Mouse (Mus musculus): Measurements from ENCODE around the gene Hlcs.

Gene Hlcs

GRCm38 (mm10) chr16:94331233-94331885 is 18.0 kb upstream of the Hlcs start:
- peaks cover 60% of the 10 kb centered on the region for H3K27me3 ChIP-seq (ENCODE audit: insufficient read depth, low read length)
- no peak overlapping the region for H3K4me3 ChIP-seq (replicated peaks; ENCODE audit: low read length)
- H3K9me3 ChIP-seq (ENCODE audit: low read length), result no peaks in the 10 kb centered on the region
- H3K36me3 ChIP-seq (ENCODE audit: insufficient read depth, low read length), result no peaks in the 10 kb centered on the region
- TF ChIP-seq POU5F1 (IDR thresholded peaks at IDR 0.05; ENCODE audit: borderline replicate concordance, low read length), result no peak
- no peak for TF ChIP-seq CTCF (conservative IDR thresholded peaks at IDR 0.05; ENCODE audit: low read length)
- TF ChIP-seq NANOG (IDR thresholded peaks at IDR 0.05; ENCODE audit: borderline replicate concordance, low read length), result no peak
- H3K4me1 ChIP-seq (replicated peaks; ENCODE audit: low read depth, low read length), result peaks cover 25% of the 10 kb centered on the region

DNA sequence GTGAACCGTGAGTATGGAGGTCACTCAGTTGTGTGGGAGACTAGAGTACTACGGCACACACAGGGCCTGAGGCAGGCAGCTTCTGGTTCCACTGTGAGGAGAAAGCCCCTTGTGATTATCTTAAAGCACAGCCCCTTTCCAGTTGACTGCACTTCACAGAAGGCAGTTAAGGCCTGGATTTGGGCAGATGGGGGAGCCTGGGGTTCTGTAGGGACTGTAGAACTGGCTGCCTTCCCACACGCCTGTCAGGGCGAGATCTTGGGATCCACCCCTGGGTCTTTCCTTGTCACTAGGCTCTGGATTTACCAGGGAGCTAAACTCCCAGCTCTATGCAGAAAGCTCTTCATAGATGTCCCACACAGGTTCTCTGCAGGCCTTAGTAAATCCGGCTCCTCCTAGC is 17.1 kb upstream of the Hlcs start:
- Histone ChIP-seq H3K4me3 (replicated peaks; ENCODE audit: low read length) (no peak overlapping the region), H3K27me3 (ENCODE audit: insufficient read depth, low read length) (peaks cover 64% of the 10 kb centered on the region), H3K4me1 (replicated peaks; ENCODE audit: low read depth, low read length) (peaks cover 19% of the 10 kb centered on the region), H3K36me3 (ENCODE audit: insufficient read depth, low read length) (no peaks in the 10 kb centered on the region), H3K9me3 (ENCODE audit: low read length) (no peaks in the 10 kb centered on the region)
- no peak for TF ChIP-seq POU5F1 (IDR thresholded peaks at IDR 0.05; ENCODE audit: borderline replicate concordance, low read length)
- no peak for TF ChIP-seq CTCF (conservative IDR thresholded peaks at IDR 0.05; ENCODE audit: low read length)
- no peak for TF ChIP-seq NANOG (IDR thresholded peaks at IDR 0.05; ENCODE audit: borderline replicate concordance, low read length)

DNA sequence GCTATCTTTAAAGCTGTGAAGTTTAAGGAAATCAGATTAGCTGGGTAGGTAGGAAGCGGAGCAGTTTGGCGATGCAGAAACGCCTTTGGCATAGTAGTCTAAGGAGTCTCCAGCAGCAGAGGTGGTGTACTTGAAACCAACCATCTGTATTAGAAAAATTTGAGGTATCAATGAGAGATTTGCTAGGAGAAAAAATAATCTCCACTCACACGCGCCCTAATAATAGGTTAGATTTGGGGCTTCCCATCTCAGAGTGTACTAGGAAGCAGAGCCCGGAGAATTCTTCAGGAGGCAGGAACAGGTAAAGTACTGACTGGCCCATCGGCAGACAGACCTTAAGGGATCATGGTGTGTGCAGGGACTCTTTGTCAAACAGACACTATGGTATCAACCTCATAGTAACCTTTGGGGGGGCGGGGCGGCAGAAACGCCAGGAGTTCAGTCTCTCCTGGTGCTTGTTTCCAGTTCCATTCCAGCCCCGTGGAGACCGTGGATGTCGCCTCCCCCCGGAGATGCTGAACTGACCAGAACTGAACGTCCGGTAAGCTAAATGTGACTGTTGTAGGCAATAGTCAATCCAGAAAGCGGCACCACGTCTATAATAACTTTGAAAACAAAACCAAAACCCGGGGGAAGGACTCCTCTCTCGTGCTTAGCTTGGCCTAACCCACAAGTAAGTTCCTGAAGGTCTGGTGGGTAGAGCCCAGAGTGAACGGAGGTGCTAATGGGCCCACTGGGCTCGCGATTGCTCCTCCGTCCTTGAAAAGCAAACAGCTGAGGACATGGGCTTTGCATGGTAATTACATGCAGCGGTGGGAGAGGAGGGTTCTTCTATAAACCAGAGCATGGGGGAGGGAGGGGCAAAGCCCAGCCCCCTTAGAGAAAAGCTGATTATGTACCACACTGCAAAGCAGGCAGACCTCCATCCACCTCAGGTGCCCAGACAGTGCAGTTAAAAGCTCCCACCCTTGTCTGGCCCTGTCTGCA is 15.8 kb upstream of the Hlcs start:
- no peak for TF ChIP-seq CTCF (conservative IDR thresholded peaks at IDR 0.05; ENCODE audit: low read length)
- TF ChIP-seq POU5F1 (IDR thresholded peaks at IDR 0.05; ENCODE audit: borderline replicate concordance, low read length), result no peak
- TF ChIP-seq NANOG (IDR thresholded peaks at IDR 0.05; ENCODE audit: borderline replicate concordance, low read length), result no peak
- Histone ChIP-seq H3K4me3 (replicated peaks; ENCODE audit: low read length) (peak overlapping the region; percentile 77), H3K27me3 (ENCODE audit: insufficient read depth, low read length) (peaks cover 65% of the 10 kb centered on the region), H3K9me3 (ENCODE audit: low read length) (no peaks in the 10 kb centered on the region), H3K4me1 (replicated peaks; ENCODE audit: low read depth, low read length) (peaks cover 19% of the 10 kb centered on the region), H3K36me3 (ENCODE audit: insufficient read depth, low read length) (no peaks in the 10 kb centered on the region)

- TF ChIP-seq CTCF (conservative IDR thresholded peaks at IDR 0.05; ENCODE audit: low read length) (no peak), NANOG (IDR thresholded peaks at IDR 0.05; ENCODE audit: borderline replicate concordance, low read length) (no peak), POU5F1 (IDR thresholded peaks at IDR 0.05; ENCODE audit: borderline replicate concordance, low read length) (no peak)
- H3K4me1 ChIP-seq (replicated peaks; ENCODE audit: low read depth, low read length), result peaks cover 28% of the 10 kb centered on the region
- no peaks in the 10 kb centered on the region for H3K9me3 ChIP-seq (ENCODE audit: low read length)
- peak within 1 kb of the TSS; percentile 77 for H3K4me3 ChIP-seq (replicated peaks; ENCODE audit: low read length)
- H3K36me3 ChIP-seq (ENCODE audit: insufficient read depth, low read length), result no peaks in the 10 kb centered on the region
- peaks cover 62% of the 10 kb centered on the region for H3K27me3 ChIP-seq (ENCODE audit: insufficient read depth, low read length)
Observed at GRCm38 (mm10) chr16:94327781-94328711, 14.7 kb upstream of the Hlcs start, which contains the start of gene Ripply3. TSS of gene Ripply3 (plus strand) at chr16:94328420.

GRCm38 (mm10) chr16:94326008-94326407 is 12.6 kb upstream of the Hlcs start:
- Histone ChIP-seq H3K4me3 (replicated peaks; ENCODE audit: low read length) (no peak overlapping the region), H3K36me3 (ENCODE audit: insufficient read depth, low read length) (no peaks in the 10 kb centered on the region), H3K4me1 (replicated peaks; ENCODE audit: low read depth, low read length) (peaks cover 31% of the 10 kb centered on the region), H3K27me3 (ENCODE audit: insufficient read depth, low read length) (peaks cover 59% of the 10 kb centered on the region), H3K9me3 (ENCODE audit: low read length) (no peaks in the 10 kb centered on the region)
- TF ChIP-seq NANOG (IDR thresholded peaks at IDR 0.05; ENCODE audit: borderline replicate concordance, low read length), result no peak
- no peak for TF ChIP-seq POU5F1 (IDR thresholded peaks at IDR 0.05; ENCODE audit: borderline replicate concordance, low read length)
- no peak for TF ChIP-seq CTCF (conservative IDR thresholded peaks at IDR 0.05; ENCODE audit: low read length)

DNA sequence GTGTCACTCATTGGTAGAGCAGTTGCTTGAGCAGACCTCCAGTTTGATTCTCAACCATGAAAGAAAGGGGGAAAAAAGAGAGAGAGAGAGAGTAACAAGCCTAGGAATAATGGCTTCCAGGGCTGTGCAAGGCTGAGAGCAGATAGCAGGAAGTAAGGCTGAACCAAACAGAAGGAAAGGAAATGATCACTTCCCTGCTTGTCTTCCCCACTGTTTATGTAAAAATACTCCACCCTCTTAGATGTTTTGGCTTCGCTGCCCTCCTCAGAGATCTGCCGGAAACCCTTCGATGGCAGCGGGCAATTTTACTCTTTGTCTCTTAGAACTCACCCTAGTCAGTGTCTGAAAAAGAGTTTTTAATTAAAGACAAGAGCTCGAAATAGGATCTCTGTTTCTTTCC is 10.3 kb upstream of the Hlcs start:
- no peaks in the 10 kb centered on the region for H3K36me3 ChIP-seq (ENCODE audit: insufficient read depth, low read length)
- TF ChIP-seq POU5F1 (IDR thresholded peaks at IDR 0.05; ENCODE audit: borderline replicate concordance, low read length), result no peak
- peak; percentile 13; the same call in 1 of the 2 replicates for TF ChIP-seq NANOG (IDR thresholded peaks at IDR 0.05; ENCODE audit: borderline replicate concordance, low read length)
- no peak for TF ChIP-seq CTCF (conservative IDR thresholded peaks at IDR 0.05; ENCODE audit: low read length)

DNA sequence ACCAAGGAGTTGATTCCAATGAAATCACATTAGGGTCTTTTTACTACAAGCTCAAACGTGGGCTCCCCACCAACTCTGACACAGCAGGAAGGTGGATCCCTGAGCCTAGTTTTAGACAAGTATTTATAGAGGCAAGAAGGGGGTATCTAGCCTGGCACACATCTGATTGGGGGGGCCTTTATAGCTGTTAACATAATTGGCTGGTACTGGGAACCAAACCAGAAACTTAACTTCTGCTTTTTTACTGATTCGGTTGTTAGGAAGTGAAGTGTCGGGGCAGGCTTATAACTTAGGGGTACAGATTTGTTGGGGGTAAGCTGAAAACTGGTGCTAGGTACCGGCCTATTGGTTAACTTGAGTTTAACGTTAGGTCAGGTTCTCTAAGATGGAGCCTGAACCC is 6.9 kb upstream of the Hlcs start:
- Histone ChIP-seq H3K9me3 (ENCODE audit: low read length) (no peaks in the 10 kb centered on the region), H3K4me3 (replicated peaks; ENCODE audit: low read length) (no peak overlapping the region), H3K36me3 (ENCODE audit: insufficient read depth, low read length) (no peaks in the 10 kb centered on the region), H3K4me1 (replicated peaks; ENCODE audit: low read depth, low read length) (peaks cover 17% of the 10 kb centered on the region), H3K27me3 (ENCODE audit: insufficient read depth, low read length) (peaks cover 7% of the 10 kb centered on the region)
- TF ChIP-seq CTCF (conservative IDR thresholded peaks at IDR 0.05; ENCODE audit: low read length) (no peak), NANOG (IDR thresholded peaks at IDR 0.05; ENCODE audit: borderline replicate concordance, low read length) (no peak), POU5F1 (IDR thresholded peaks at IDR 0.05; ENCODE audit: borderline replicate concordance, low read length) (no peak)

More for the DNA sequence above, 10.3 kb upstream of the Hlcs start:
- peaks cover 21% of the 10 kb centered on the region for H3K4me1 ChIP-seq (replicated peaks; ENCODE audit: low read depth, low read length)
- no peaks in the 10 kb centered on the region for H3K9me3 ChIP-seq (ENCODE audit: low read length)
- H3K4me3 ChIP-seq (replicated peaks; ENCODE audit: low read length), result no peak overlapping the region
- H3K27me3 ChIP-seq (ENCODE audit: insufficient read depth, low read length), result peaks cover 36% of the 10 kb centered on the region
